Mouse (Mus musculus) CH12.LX (cell line): ENCODE data around the gene Nbea. TPM values are rescaled to one million over a fixed set of nuclear protein-coding genes. Genes with fewer than 3 reads are reported as not detected.

Experiments used
- DNase-seq: peaks from one replicate; pipeline ENCODE4 v3.0.0-alpha.2; 2013; ENCODE audit errors: extremely low read depth
- H3K27ac ChIP-seq: 2 replicates; pipeline ENCODE4 v1.5.1; 2012; ENCODE audit warnings: low read depth, mild to moderate bottlenecking, control low read depth, moderate library complexity; ENCODE audit not compliant: insufficient read depth
- H3K27me3 ChIP-seq: replicated peaks from 2 replicates; pipeline ENCODE3; 2012; ENCODE audit warnings: inconsistent platforms
- H3K36me3 ChIP-seq, 2 experiments: replicated peaks in 1 of 2; 2 replicates each; pipeline versions ENCODE3 to v1.6.1; 2012; ENCODE audit warnings: inconsistent platforms in 1 of 2, low read length in 1 of 2, mild to moderate bottlenecking in 1 of 2, mixed read lengths in 1 of 2, moderate library complexity in 1 of 2; ENCODE audit not compliant: control insufficient read depth in 1 of 2, insufficient read depth in 1 of 2
- H3K4me1 ChIP-seq, 2 experiments: 2 replicates each; pipeline ENCODE4 v1.6.1; 2012; ENCODE audit warnings: inconsistent platforms in 1 of 2, moderate library complexity in 1 of 2; ENCODE audit not compliant: insufficient read depth in 2 of 2, control insufficient read depth in 1 of 2
- H3K4me2 ChIP-seq: 2 replicates; pipeline ENCODE4 v1.6.1; 2012; ENCODE audit warnings: low read depth, mild to moderate bottlenecking, control low read depth; ENCODE audit not compliant: poor library complexity, insufficient read depth, severe bottlenecking
- H3K4me3 ChIP-seq, 3 experiments: fragments of 150-350 bp in 1 of 3; sonication (generic) in 1 of 3; replicated peaks in 1 of 3; 2 replicates each; pipeline versions ENCODE3 to v1.5.1; 2011 to 2012; ENCODE audit warnings: low read depth in 2 of 3, low read length in 2 of 3, mild to moderate bottlenecking in 2 of 3, moderate library complexity in 2 of 3, control low read depth in 1 of 3, improper control_type of control experiment in 1 of 3, inconsistent platforms in 1 of 3, mixed read lengths in 1 of 3; ENCODE audit not compliant: poor library complexity in 1 of 3
- H3K79me2 ChIP-seq: replicated peaks from 2 replicates; pipeline ENCODE4 v1.6.1; 2012; ENCODE audit warnings: mild to moderate bottlenecking, moderate library complexity; ENCODE audit not compliant: control insufficient read depth, poor library complexity, insufficient read depth, severe bottlenecking; ENCODE audit errors: extremely low read depth
- H3K9ac ChIP-seq: 2 replicates; pipeline ENCODE4 v1.6.1; 2012; ENCODE audit warnings: low read depth, mild to moderate bottlenecking, control low read depth, moderate library complexity; ENCODE audit not compliant: insufficient read depth
- H3K9me3 ChIP-seq: replicated peaks from 2 replicates; pipeline ENCODE3; 2012; ENCODE audit warnings: low read length, inconsistent platforms, mixed read lengths
- BHLHE40 ChIP-seq: IDR thresholded peaks from 2 replicates; pipeline ENCODE4 v1.6.1; 2011; ENCODE audit warnings: mild to moderate bottlenecking, low read depth, low read length, improper control_type of control experiment
- E2F4 ChIP-seq: IDR thresholded peaks from 2 replicates; pipeline ENCODE4 v1.6.1; 2011; ENCODE audit warnings: low read depth, low read length, improper control_type of control experiment; ENCODE audit not compliant: insufficient replicate concordance
- EP300 ChIP-seq: IDR thresholded peaks from 2 replicates; pipeline ENCODE4 v1.6.1; 2011; ENCODE audit warnings: low read length, improper control_type of control experiment
- ETS1 ChIP-seq: conservative IDR thresholded peaks from 2 replicates; pipeline ENCODE4 v1.6.1; 2012; ENCODE audit warnings: low read depth, mild to moderate bottlenecking, inconsistent platforms, low read length, improper control_type of control experiment, moderate library complexity
- GABPA ChIP-seq: IDR thresholded peaks from 2 replicates; pipeline ENCODE4 v1.6.1; 2012; ENCODE audit warnings: low read depth, low read length, improper control_type of control experiment, inconsistent platforms; ENCODE audit not compliant: insufficient replicate concordance
- IRF4 ChIP-seq: IDR thresholded peaks from 2 replicates; pipeline ENCODE4 v1.6.1; 2014; ENCODE audit warnings: low read depth, mild to moderate bottlenecking, inconsistent platforms, low read length, improper control_type of control experiment
- KAT2A ChIP-seq: IDR thresholded peaks from 2 replicates; pipeline ENCODE4 v1.6.1; 2012; ENCODE audit warnings: low read length, improper control_type of control experiment, inconsistent platforms; ENCODE audit not compliant: insufficient replicate concordance
- MAFK ChIP-seq: IDR thresholded peaks from 2 replicates; pipeline ENCODE4 v1.6.1; 2011; ENCODE audit warnings: low read length, improper control_type of control experiment; ENCODE audit not compliant: insufficient replicate concordance
- MAZ ChIP-seq: IDR thresholded peaks from 2 replicates; pipeline ENCODE4 v1.6.1; 2012; ENCODE audit warnings: low read depth, mild to moderate bottlenecking, inconsistent platforms, low read length, improper control_type of control experiment, moderate library complexity
- MXI1 ChIP-seq: IDR thresholded peaks from 2 replicates; pipeline ENCODE4 v1.6.1; 2011; ENCODE audit warnings: mild to moderate bottlenecking, low read depth, low read length, improper control_type of control experiment
- MYC ChIP-seq: IDR thresholded peaks from 2 replicates; pipeline ENCODE4 v1.6.1; 2011; ENCODE audit warnings: low read depth, mild to moderate bottlenecking, improper control_type of control experiment, low read length
- NELFE ChIP-seq: IDR thresholded peaks from 2 replicates; pipeline ENCODE4 v1.6.1; 2011; ENCODE audit warnings: low read depth, low read length, improper control_type of control experiment
- NRF1 ChIP-seq: IDR thresholded peaks from 2 replicates; pipeline ENCODE4 v1.6.1; 2014; ENCODE audit warnings: low read depth, mild to moderate bottlenecking, inconsistent platforms, low read length, improper control_type of control experiment, moderate library complexity
- PAX5 ChIP-seq: IDR thresholded peaks from 2 replicates; pipeline ENCODE4 v1.6.1; 2012; ENCODE audit warnings: low read length, inconsistent platforms, mixed read lengths
- POLR2A ChIP-seq: IDR thresholded peaks from 2 replicates; pipeline ENCODE4 v1.6.1; 2011; ENCODE audit warnings: low read depth, mild to moderate bottlenecking, improper control_type of control experiment, low read length
- POLR2AphosphoS2 ChIP-seq: IDR thresholded peaks from 2 replicates; pipeline ENCODE4 v1.6.1; 2011; ENCODE audit warnings: low read depth, low read length, improper control_type of control experiment
- TBP ChIP-seq: conservative IDR thresholded peaks from 2 replicates; pipeline ENCODE4 v1.6.1; 2011; ENCODE audit warnings: low read depth, low read length, improper control_type of control experiment
- UBTF ChIP-seq: IDR thresholded peaks from 2 replicates; pipeline ENCODE4 v1.6.1; 2012; ENCODE audit warnings: low read depth, mild to moderate bottlenecking, inconsistent platforms, low read length, improper control_type of control experiment, moderate library complexity
- USF1 ChIP-seq: IDR thresholded peaks from 2 replicates; pipeline ENCODE4 v1.6.1; 2014; ENCODE audit warnings: low read depth, mild to moderate bottlenecking, inconsistent platforms, low read length, improper control_type of control experiment
- ZC3H11A ChIP-seq: IDR thresholded peaks from 2 replicates; pipeline ENCODE4 v1.6.1; 2012; ENCODE audit warnings: low read depth, mild to moderate bottlenecking, inconsistent platforms, low read length, improper control_type of control experiment
- ZKSCAN1 ChIP-seq: IDR thresholded peaks from 2 replicates; pipeline ENCODE4 v1.6.1; 2012; ENCODE audit warnings: low read depth, inconsistent platforms, low read length, improper control_type of control experiment, borderline replicate concordance
- ZNF384 ChIP-seq: IDR thresholded peaks from 2 replicates; pipeline ENCODE4 v1.6.1; 2012; ENCODE audit warnings: low read depth, low read length, improper control_type of control experiment, inconsistent platforms
- dilution Hi-C: fragments of 300-500 bp; cut with MboI; formaldehyde crosslinking; loops from 2 replicates; pipeline ENCODE4 v1.14.3; 2020; ENCODE audit warnings: low sequenced_read_pairs; ENCODE audit not compliant: extremely low pct_unique_long_range_greater_than_20kb, extremely low pct_ligation_motif_present
- in situ Hi-C: fragments of 300-500 bp; cut with MboI; formaldehyde crosslinking; loops from 3 replicates; pipeline ENCODE4 v1.14.3; 2019; ENCODE audit warnings: low sequenced_read_pairs, low pct_ligation_motif_present, low pct_unique_long_range_greater_than_20kb, mixed read lengths
- polyA plus RNA-seq: library from polyadenylated mRNA; unstranded; fragments of >175 nt; gene quantifications from 2 replicates; pipeline ENCODE4 v1.2.1, GENCODE M21; 2012; ENCODE audit warnings: low read depth; ENCODE audit not compliant: insufficient read length
- total RNA-seq, 2 experiments: library from RNA; depleted of rRNA; stranded (reverse); fragments of 300-350 nt in 1 of 2; fragments of >200 nt in 1 of 2; gene quantifications; 2 replicates each; pipeline ENCODE4 v1.2.3; 2012 to 2014

Gene Nbea
- total and polyA plus RNA-seq, 3 experiments: 0.04 TPM; not detected in 2

GRCm38 (mm10) chr3:55927343-55927742 lies 256.2 kb downstream of the Nbea start:
- Histone ChIP-seq H3K9ac (no peak overlapping the region), H3K4me1 (no peaks in the 10 kb centered on the region), H3K4me3 (no peak overlapping the region), H3K27ac (no peak overlapping the region), H3K79me2 (no peaks in the 10 kb centered on the region), H3K4me2 (no peak overlapping the region)
- no peak for DNase-seq
- in situ Hi-C loops: no loop called here
- no peak for TF ChIP-seq USF1
- no peak for TF ChIP-seq GABPA
- TF ChIP-seq EP300: no peak
- no peak for TF ChIP-seq NRF1
- no peak for TF ChIP-seq KAT2A
- TF ChIP-seq MAFK: no peak
- TF ChIP-seq ZC3H11A: no peak
- TF ChIP-seq, all 38 proteins: peak for 0
- peaks cover 21% of the 10 kb centered on the region for H3K9me3 ChIP-seq
- no peaks in the 10 kb centered on the region for H3K36me3 ChIP-seq
- no peaks in the 10 kb centered on the region for H3K27me3 ChIP-seq
- dilution Hi-C loops: no loop called here

- Histone ChIP-seq H3K27me3 (no peaks in the 10 kb centered on the region), H3K9ac (no peak overlapping the region), H3K4me2 (no peak overlapping the region), H3K79me2 (no peaks in the 10 kb centered on the region), H3K27ac (no peak overlapping the region), H3K4me1 (no peaks in the 10 kb centered on the region), H3K36me3 (no peaks in the 10 kb centered on the region), H3K9me3 (peaks cover 31% of the 10 kb centered on the region), H3K4me3 (no peak overlapping the region)
- in situ Hi-C loops (no loop called here), dilution Hi-C loops (no loop called here)
- TF ChIP-seq MXI1 (no peak), MYC (no peak), NELFE (no peak), E2F4 (no peak), MAFK (no peak), IRF4 (no peak), KAT2A (no peak), ZNF384 (no peak), ETS1 (no peak), BHLHE40 (no peak), ZKSCAN1 (no peak), MAZ (no peak), UBTF (no peak), TBP (no peak), PAX5 (no peak), POLR2AphosphoS2 (no peak), NRF1 (no peak), ZC3H11A (no peak), POLR2A (no peak)
- DNase-seq: no peak
Observed at GRCm38 (mm10) chr3:55909290-55909689, 274.2 kb downstream of the Nbea start.
